Mouse (Mus musculus): ENCODE results near the gene Hs6st3. TPM values are rescaled to one million over a fixed set of nuclear protein-coding genes. Genes with fewer than 3 reads are reported as not detected.

The Hs6st3 gene
- total RNA-seq, 2 experiments from 2014 or later, result not detected

DNA sequence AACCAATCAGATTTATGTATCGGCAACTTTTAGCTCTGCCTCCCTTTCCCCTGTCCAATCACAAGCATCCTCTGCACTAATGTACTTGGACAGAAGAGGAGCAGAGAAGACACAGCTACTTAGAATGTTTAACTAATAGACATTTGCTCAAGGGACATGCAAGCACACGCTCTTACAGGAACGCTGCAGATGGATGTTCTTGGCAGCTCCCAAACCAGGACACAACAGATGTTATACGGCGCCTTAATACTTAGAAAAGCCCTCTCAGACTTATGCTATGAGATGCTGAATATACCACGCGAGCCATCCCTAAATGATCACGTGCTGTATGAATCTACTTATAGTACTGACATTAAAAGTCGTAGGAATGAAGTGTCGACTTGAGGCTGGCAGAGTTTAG lies 263.5 kb downstream of the Hs6st3 start:
- intact Hi-C loops (cut with DNase I; ENCODE audit: low total_unique reads), result no loop called here

DNA sequence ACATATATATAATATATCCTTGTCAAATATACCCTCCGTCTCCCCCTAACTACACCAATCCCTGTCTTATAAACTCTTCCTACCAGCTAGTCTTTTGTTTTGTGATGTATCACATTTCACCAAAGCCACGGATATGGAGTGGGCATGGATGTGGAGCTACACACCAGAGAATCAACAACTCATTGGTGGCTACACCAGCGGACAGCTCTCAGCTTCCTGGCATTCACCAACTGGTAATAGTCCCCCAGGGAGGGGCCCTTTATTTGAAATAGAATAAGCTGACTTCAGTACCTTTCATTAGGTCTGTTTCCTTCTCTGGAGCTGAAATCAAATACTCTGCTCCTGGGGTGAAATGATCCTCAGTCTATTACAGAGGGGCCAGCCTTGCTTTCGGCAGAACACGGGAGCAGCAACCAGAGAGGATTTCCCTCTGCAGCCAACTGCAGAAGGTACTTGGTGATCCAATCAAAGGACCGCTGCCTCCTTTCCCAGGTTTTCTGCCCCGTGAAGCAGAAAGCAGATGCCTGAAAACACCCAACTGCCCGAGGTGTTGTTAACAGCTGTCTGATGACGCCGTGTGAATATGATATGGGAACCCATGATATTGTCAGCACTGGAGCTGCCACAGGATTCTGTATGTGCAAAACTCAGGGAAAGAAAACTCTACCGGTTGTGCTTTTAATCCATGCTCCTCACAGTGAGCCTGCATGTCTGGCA lies 271.4 kb downstream of the Hs6st3 start:
- no peak for DNase-seq

More for the DNA sequence above, 263.5 kb downstream of the Hs6st3 start:
- DNase-seq, result no peak

DNA sequence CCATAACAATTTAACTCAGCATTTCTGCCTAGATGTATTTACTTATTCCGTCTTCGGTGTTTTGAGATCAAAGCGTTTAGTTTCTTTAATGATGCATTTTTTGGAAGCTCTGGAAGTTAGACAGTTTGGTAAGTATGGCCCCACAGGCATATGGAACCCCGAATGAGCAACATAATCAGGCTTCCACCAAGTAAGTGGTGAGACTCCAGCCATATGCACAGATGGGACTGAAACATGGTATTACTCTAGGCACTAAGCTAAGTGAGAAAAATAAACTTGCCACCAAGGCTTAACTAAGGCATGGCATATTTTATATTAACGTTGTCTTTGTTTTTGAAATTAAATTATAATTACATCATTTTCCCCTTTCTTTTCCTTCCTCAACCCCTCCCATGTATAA lies 284.8 kb downstream of the Hs6st3 start:
- DNase-seq, result no peak
- intact Hi-C loops (cut with DNase I; ENCODE audit: low total_unique reads), result no loop called here

More for the DNA sequence above, 271.4 kb downstream of the Hs6st3 start:
- intact Hi-C loops (cut with DNase I; ENCODE audit: low total_unique reads), result no loop called here

DNA sequence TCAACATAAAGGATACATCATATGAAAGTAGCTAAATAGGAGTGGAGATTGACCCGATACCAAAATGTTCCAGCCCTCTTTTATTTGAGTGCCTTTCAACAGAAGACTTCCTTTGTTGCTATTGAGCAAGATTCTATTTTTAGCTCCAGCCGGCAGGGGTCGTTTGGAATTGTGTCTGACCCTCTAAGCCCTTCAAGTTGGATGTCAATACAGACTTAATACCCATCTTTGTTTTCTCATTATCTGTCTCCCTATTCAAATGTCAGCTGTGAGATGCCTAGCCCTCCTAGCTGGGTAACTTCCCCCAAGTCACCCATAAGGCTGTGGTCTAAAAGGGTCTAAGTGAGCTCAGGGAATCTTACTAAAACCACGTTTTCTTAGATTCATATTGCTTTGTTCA lies 312.3 kb downstream of the Hs6st3 start:
- no peak for DNase-seq
- intact Hi-C loops (cut with DNase I; ENCODE audit: low total_unique reads), result no loop called here

DNA sequence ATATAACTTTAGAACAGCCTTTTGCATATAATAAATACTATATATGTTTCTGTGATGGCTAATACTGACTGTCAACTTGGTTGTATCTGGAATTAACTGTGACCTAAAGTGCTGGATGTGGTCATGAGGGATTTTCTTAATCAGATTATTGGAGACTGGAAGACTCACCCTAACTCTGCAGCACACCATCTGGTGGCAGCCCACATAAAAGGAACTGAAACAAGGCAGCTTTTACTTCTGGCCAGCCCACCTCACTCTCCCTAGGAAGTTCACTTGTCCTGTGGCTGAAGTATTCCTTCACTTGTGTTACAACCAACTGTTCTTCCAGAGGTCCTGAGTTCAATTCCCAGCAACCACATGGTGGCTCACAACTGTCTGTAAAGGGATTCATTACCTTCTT lies 313.5 kb downstream of the Hs6st3 start:
- intact Hi-C loops (cut with DNase I; ENCODE audit: low total_unique reads), result no loop called here
- DNase-seq, result no peak

DNA sequence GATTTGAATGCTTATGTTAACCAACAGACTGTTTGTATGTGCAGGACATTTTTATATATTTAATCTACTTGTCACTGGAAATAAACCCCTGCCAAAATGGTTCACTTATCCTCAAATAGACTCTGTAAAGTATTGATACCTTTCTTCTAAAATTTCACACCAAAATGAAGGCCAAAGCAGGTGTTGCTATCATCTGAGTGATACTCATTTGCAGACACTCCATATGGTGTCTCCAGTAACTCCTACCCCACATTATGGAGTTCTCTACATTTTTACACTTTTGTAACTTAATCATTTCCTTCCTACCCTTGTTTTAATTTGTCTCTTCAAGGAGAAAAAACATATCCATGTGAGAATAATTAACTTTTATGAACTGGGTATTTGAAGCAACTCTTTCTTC lies 314.2 kb downstream of the Hs6st3 start:
- no peak for DNase-seq
- intact Hi-C loops (cut with DNase I; ENCODE audit: low total_unique reads), result no loop called here

DNA sequence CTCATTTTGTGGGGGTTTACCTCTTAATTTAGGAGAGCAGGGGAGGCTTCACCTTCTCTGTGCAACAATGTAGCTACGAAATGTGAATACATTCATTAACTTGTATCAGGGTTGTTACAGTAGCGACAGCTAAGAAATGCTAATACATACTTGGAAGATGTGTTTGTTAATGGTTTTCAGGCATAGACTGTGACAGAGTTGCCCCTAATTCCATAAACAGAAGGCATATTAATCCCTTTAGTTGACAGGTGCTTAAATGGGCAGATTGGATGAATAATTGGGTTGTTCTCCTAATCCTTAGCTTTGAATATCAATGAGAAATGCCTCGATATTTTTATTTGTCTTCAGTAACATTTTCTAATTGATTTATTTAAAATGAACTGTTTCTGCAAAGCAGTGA lies 314.7 kb downstream of the Hs6st3 start:
- DNase-seq, result no peak
- intact Hi-C loops (cut with DNase I; ENCODE audit: low total_unique reads), result no loop called here

DNA sequence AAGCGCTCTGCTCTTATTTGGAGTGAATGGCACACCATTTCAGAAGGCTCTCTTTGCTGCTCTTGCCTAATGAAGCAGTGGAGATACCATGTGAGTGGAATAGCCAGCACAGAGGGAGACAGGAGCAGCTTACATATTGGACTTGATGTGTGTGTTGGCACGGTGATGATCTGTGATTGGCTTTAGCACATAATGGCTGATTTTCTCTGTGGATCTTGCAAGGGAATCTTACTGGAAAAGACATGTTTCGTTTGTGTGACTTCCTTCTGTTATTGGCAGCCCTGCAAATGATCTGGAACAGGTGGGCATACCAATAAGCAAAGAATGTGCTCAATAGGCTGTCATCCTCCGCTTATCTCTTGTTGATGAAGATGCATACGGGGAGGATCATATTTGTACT lies 326.2 kb downstream of the Hs6st3 start:
- intact Hi-C loops (cut with DNase I; ENCODE audit: low total_unique reads), result no loop called here
- no peak for DNase-seq

DNA sequence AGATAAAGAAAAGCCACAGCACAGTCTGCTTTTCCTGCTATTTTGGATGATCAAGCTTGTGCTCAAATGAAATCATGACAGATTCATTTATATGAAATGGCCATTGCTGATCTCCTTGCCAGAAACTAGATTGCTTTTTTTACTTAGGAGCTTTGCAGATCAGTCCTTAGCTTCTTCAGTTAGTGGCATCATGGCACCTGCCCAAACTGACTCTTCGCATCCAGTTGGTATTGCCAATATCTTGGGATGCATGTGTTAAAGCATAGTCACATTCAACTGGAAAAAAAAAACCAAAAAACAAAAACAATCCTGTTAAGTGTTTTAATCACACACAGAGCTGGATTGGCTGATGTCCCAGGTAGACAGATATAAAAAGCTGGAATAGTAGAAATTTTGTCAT lies 326.7 kb downstream of the Hs6st3 start:
- DNase-seq, result no peak
- intact Hi-C loops (cut with DNase I; ENCODE audit: low total_unique reads), result no loop called here

DNA sequence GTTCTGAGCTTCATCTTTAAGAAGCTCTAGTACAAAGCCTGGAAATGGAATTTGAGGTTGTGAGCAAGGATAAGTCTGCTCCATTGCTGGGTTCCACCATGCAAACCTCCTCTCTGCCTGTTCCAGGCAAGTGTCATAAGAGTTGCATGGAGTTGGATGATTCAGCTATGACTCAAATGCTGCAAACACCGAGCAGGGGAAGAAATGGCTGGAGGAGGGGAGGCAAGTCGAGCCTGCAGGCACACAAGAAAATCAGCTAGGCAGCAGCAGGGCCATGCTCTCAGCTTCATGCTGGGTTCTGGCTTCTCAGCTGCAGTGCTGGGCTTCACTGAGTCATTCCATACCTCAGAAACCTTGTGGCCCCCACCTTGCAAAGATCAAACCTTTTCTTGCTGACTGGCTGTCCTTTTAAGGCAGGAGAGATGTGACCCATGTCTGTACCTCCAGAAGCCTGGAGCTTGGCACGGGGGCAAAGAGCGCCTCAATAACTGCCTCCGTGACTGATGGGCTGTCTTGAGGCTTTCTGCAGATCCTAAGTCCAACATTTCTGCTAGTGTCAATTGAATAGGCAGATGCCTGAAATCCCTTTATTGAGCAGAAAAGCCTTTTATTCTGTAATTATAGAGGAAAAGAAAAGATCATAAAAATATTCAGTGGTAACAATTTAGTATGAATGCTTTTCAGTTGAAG lies 328.9 kb downstream of the Hs6st3 start:
- DNase-seq, result no peak
- intact Hi-C loops (cut with DNase I; ENCODE audit: low total_unique reads), result no loop called here

DNA sequence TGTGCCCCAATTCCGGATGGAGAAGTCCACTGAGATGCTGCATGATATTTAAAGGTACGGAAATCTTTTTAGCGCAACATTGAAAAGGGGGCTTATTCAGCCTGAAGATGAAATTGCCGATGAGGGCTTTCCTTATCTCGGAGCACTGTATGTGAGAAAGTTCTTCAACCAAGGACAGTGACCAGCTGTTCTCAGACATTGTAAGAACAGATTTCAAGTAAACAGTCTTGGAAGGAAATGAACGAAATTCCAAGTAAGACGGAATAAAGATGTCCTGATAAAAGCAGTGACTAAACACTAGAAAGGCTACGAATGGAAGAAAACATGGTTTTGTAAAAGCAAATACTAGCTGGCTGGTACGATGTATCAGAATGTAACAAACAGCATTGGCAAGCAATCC lies 338.4 kb downstream of the Hs6st3 start:
- intact Hi-C loops (cut with DNase I; ENCODE audit: low total_unique reads), result no loop called here
- DNase-seq, result no peak

DNA sequence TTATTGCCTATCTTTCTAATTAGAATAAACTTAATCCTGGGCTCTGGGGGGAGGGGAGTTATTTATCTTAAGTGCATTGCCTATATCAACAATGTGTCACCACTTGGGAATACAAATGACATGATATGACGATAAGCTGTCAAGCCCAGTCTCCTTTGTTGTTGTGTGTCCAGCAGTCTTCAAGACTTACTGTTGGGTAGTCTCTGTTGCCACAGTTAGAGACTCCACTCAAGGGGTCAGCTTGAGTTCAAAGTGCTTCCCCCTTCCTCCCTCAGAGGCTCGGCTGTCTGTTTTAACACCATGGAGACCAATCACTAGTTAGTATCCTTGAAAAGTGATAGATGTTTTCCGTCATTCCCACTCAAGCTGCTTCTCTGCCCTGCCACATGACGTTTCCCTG lies 339.7 kb downstream of the Hs6st3 start:
- DNase-seq, result no peak
- intact Hi-C loops (cut with DNase I; ENCODE audit: low total_unique reads), result no loop called here

DNA sequence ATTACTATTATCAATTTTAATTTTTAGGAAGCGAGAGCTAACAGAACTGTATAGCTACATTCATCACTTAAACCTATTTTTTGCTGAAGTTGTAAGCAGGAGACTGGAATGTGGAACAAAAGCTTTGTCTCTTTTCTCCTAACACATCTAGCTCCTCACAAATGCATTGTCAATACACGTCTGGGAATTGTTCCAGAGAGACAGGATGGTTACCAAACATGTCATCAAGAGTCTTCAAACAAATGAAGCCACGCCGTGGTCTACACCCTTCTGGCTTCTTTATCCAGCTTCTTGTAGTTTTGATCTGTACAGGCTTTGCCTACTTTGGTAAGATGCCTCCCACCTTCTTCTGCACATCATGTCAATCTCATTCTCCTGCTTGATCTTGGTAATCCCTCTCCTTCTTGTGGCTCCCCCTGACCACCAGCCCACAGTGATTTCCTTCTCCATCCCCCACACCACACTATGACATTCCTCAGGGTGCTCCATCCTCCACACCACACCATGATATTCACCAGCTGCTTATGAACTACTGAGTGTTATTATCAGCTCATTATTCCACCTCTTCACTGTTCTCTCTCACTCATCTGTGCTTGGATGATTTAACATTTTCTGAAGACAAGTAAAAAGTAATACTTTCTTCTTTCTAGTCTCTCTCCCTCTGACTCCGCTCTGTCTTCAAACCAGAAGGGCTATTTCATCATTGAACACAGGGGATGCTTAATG lies 351.0 kb downstream of the Hs6st3 start:
- intact Hi-C loops (cut with DNase I; ENCODE audit: low total_unique reads), result no loop called here
- no peak for DNase-seq

DNA sequence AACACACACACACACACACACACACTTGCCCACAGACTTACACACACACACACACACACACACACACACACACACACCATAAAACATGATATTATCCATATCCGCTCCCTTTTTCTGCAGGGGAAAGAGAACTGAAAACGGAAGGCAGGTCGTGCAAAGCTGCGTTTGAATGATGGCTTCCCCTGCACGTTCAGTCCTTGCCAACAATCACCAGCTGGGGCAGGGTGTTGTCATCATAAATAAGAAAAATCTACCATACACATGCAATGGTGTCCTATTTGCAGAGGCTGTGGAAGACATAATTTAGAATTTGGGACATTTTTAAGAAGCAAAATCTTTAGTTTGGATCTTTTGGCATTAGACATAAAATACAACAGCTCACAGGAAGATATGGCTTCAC lies 382.5 kb downstream of the Hs6st3 start:
- no peak for DNase-seq
- intact Hi-C loops (cut with DNase I; ENCODE audit: low total_unique reads), result no loop called here

DNA sequence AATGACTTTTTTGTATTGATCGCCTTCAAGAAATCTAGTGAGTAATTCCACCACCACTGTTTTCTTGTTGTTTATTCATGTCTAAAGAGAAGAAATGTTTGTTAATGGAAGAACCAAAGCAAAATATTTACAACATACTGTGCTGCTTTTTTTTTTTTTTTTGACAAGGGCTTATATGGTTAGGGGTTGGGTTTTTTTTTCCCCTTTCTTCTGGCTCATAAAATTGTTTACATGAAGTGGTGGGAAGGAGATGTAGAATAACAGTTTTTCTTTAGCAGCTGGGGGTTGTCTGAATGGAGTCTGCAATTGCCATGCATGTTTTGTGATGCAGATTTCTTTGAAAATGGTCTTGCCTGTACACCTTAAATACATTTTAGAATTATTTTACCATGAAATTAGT lies 382.9 kb downstream of the Hs6st3 start:
- intact Hi-C loops (cut with DNase I; ENCODE audit: low total_unique reads), result no loop called here
- DNase-seq, result no peak

DNA sequence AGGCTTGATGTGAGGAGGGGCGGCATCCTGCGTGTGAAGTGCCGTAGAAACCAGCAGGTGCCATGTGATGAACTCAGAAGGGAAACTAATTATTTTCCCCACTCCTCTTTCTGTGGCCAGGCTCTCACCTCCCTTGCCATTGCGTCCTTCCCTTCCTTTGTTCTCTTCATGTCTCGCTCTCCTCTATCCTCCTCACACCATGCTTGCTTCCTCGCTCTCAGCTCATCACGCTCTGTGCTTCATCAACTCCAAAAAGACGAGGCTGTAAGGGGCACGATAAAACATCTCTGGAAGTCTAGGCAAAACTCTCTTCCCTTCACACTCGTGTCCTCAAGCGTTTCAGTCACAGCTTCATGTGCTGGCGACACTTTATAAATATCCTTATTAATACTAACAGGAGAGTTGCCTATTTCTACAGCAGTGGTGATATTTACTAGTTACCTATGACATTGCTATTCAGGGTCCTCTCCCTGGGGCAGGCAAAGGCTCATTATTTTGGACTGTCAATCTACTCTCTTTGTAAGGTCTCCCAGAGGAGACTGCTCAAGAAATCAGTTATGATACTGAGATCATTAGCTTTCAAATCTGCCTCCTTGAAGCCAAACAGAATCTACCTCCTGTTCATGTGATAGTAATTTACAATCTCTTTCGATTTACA lies 394.9 kb downstream of the Hs6st3 start:
- intact Hi-C loops (cut with DNase I; ENCODE audit: low total_unique reads), result no loop called here
- no peak for DNase-seq

DNA sequence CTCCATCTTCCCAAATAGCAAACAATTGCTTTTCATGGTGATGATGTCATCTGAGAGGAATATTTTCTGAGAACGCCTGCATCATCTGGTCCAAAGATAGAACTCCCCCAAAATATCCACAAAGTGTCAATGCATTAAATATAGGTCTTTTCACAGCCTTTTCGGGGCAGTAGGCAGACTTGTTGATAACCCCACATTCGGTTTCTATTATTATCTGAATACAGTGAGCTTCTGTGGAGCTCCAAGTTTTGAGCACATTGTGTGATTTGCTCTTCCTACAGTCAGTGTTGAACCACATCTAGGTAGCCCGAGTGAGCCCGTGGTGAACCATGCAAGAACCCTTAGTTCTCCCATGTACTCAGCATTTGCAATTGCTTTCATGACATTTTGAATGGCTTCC lies 402.4 kb downstream of the Hs6st3 start:
- no peak for DNase-seq
- intact Hi-C loops (cut with DNase I; ENCODE audit: low total_unique reads), result no loop called here

DNA sequence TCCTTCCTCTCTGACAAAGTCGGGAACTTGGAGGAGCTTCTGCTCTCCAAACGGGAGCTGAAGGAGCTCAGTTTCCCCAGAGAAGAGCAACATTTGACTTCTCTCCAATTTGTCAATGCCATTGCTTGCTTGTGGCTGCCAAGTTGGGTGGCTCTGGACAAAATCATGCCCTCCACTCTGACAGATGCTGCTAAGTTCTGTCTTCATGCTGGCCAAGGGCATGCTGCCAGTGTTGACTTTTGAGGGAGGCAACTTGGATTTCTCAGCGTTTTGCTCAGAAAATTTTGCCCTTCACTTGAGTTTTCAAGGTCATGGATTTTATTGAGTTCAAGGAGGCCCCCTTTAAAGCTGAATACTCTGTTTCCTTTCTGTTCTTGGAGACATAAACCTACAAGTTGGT lies 406.5 kb downstream of the Hs6st3 start:
- no peak for DNase-seq
- intact Hi-C loops (cut with DNase I; ENCODE audit: low total_unique reads), result no loop called here

DNA sequence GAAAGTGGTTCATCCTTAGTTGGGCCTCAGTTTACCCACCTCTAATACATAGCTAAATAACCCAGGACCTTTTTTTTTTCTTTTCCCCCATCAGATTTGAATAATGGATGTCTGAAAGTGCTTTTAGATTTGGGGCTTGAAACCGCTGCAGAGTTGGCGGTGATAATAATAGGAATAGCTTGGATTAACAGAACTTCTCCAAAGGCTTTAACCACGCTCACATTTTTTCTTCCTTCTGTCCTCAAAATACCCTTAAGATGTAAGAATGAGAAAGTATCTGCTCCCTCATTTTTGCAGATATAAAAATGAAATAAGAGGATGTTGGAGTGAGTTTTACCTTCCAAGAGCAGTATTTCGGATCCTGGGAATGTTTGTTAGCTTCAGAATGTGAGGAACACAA lies 420.2 kb downstream of the Hs6st3 start:
- no peak for DNase-seq
- intact Hi-C loops (cut with DNase I; ENCODE audit: low total_unique reads), result no loop called here

DNA sequence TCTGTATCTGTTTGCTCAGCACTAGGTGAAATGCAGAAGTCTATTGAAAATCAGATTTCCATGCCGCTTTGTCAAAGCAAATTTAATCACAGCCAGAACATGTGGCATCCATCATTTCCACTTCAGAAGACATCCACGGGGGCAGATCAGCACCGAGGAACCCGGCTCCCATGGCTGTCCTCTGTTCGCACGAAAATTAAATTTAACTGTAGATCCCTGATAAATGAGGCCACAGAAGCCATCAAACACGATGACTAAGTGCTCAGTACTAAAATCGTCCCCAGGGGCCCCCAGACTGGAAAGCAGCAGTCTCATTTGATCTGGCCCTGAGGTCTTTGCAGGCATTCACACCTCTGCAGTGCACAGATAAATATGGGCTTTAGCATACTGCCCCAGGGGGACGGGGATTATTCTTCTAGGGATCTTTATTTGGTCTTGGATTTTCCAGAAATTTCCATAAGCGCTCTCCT lies 443.9 kb downstream of the Hs6st3 start:
- intact Hi-C loops (cut with DNase I; ENCODE audit: low total_unique reads), result no loop called here
- DNase-seq, result no peak

Data from gastrocnemius, postnatal 14 days (tissue).